Mouse (Mus musculus) forebrain, embryonic 14.5 days (tissue): ENCODE data around the gene Tmprss9. TPM values are rescaled to one million over a fixed set of nuclear protein-coding genes. Genes with fewer than 3 reads are reported as not detected.
A peak's percentile ranks its signal among the peaks of the same experiment; 100 is the strongest.
"Not testable (repeated sequence)": the region's sequence is repeated elsewhere in the genome, so short reads cannot be mapped to it uniquely, and the experiment has no call there.

Experiments used
- ATAC-seq: fragments of 200-750 bp; cut with Nextera tagmentation; 2 replicates; pipeline ENCODE4 v1.8.0; 2017; ENCODE audit warnings: mild to moderate bottlenecking, moderate library complexity
- DNase-seq: peaks from one replicate; pipeline ENCODE4 v3.0.0-alpha.2; 2015; ENCODE audit warnings: low spot score
- H3K27ac ChIP-seq: fragments of 300-500 bp; sonication (generic); 2 replicates; pipeline ENCODE4 v1.5.1; 2014; ENCODE audit warnings: low read depth, mild to moderate bottlenecking, control low read depth, low read length, moderate library complexity
- H3K27me3 ChIP-seq: fragments of 300-500 bp; sonication (generic); replicated peaks from 2 replicates; pipeline ENCODE4 v1.6.1; 2014; ENCODE audit warnings: low read length, control low read depth, mixed read lengths; ENCODE audit not compliant: control insufficient read depth, insufficient read depth
- H3K36me3 ChIP-seq: fragments of 300-500 bp; sonication (generic); 2 replicates; pipeline ENCODE4 v1.6.1; 2014; ENCODE audit warnings: low read length, control low read depth; ENCODE audit not compliant: control insufficient read depth, insufficient read depth
- H3K4me1 ChIP-seq: fragments of 300-500 bp; sonication (generic); 2 replicates; pipeline ENCODE4 v1.6.1; 2014; ENCODE audit warnings: antibody characterized with exemption, low read length, control low read depth; ENCODE audit not compliant: control insufficient read depth, insufficient read depth
- H3K4me2 ChIP-seq: fragments of 300-500 bp; sonication (generic); 2 replicates; pipeline ENCODE4 v1.6.1; 2014; ENCODE audit warnings: mild to moderate bottlenecking, control low read depth, low read length
- H3K4me3 ChIP-seq: fragments of 300-500 bp; sonication (generic); 2 replicates; pipeline ENCODE4 v1.5.1; 2014; ENCODE audit warnings: low read depth, low read length, control low read depth
- H3K9ac ChIP-seq: fragments of 300-500 bp; sonication (generic); 2 replicates; pipeline ENCODE4 v1.6.1; 2014; ENCODE audit warnings: mild to moderate bottlenecking, low read length, control low read depth, moderate library complexity
- H3K9me3 ChIP-seq: fragments of 300-500 bp; sonication (generic); replicated peaks from 2 replicates; pipeline ENCODE4 v1.6.1; 2016; ENCODE audit warnings: low read length, control low read depth, mixed read lengths; ENCODE audit not compliant: control insufficient read depth
- WGBS: fragments of 180-500 bp; shearing (Covaris S2); extraction: QIAGEN DNeasy Blood & Tissue Kit; methylation state at CpG from one replicate; pipeline ENCODE4 v1.1.7; 2014; 5-methylcytosine and 5-hydroxymethylcytosine counted together
- polyA plus RNA-seq: library from polyadenylated mRNA; unstranded; fragments of >200 nt; fragmentation: Nextera tagmentation; extraction: Ambion mirVana; gene quantifications from 2 replicates; pipeline ENCODE4 v1.2.1, GENCODE M21; 2014

Gene Tmprss9
- polyA plus RNA-seq, 1 experiment from 2014 or later, result 0.13 TPM

DNA sequence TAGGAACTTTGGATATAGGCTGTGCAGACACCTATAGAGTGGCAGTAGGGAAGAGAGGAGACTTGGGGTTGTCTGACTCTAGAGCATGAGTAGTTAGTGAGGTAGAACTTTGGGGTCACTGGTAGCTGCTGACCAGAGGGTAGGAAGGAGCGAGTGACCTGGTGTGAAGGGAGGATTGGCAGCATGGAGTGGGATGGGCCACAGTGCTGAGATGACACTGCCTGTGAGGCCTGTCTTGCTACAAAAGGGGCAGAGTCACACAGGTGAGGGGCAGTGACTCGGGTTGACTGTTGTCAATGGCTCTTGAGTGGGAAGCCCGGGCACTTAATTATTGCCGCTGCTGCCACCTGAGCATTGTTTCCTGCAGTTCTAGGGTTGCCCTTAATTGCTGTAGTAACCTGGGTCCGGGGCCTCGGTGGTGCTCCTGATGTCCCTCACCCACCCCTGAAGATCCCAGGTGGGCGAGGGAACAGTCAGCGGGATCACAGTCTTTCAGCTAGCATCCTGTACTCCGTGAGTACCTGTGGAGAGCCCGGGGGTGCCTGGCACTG lies 43.7 kb upstream of the Tmprss9 start:
- Histone ChIP-seq H3K9me3 (no peaks in the 10 kb centered on the region), H3K36me3 (peaks cover 27% of the 10 kb centered on the region), H3K27ac (no peak overlapping the region), H3K4me2 (peak overlapping the region; percentile 100), H3K9ac (peak overlapping the region; percentile 89), H3K4me1 (peaks cover 5% of the 10 kb centered on the region), H3K4me3 (peak overlapping the region; percentile 74), H3K27me3 (no peaks in the 10 kb centered on the region)
- WGBS, result 86% methylated on average over 10 of the region's 10 CpGs
- DNase-seq (no peak), ATAC-seq (no peak)

- H3K9me3 ChIP-seq, DNase-seq, ATAC-seq, H3K9ac ChIP-seq, H3K27ac ChIP-seq, H3K27me3 ChIP-seq, H3K4me1 ChIP-seq: not testable (repeated sequence)
- Histone ChIP-seq H3K36me3 (peaks cover 27% of the 10 kb centered on the region), H3K4me3 (peak overlapping the region; percentile 74; the same call in 1 of the 2 replicates), H3K4me2 (peak overlapping the region; percentile 100)
- WGBS, result 89% methylated on average over 7 of the region's 9 CpGs
These were observed 43.1 kb upstream of the Tmprss9 start for GRCm38 (mm10) chr10:80828587-80828986.

DNA sequence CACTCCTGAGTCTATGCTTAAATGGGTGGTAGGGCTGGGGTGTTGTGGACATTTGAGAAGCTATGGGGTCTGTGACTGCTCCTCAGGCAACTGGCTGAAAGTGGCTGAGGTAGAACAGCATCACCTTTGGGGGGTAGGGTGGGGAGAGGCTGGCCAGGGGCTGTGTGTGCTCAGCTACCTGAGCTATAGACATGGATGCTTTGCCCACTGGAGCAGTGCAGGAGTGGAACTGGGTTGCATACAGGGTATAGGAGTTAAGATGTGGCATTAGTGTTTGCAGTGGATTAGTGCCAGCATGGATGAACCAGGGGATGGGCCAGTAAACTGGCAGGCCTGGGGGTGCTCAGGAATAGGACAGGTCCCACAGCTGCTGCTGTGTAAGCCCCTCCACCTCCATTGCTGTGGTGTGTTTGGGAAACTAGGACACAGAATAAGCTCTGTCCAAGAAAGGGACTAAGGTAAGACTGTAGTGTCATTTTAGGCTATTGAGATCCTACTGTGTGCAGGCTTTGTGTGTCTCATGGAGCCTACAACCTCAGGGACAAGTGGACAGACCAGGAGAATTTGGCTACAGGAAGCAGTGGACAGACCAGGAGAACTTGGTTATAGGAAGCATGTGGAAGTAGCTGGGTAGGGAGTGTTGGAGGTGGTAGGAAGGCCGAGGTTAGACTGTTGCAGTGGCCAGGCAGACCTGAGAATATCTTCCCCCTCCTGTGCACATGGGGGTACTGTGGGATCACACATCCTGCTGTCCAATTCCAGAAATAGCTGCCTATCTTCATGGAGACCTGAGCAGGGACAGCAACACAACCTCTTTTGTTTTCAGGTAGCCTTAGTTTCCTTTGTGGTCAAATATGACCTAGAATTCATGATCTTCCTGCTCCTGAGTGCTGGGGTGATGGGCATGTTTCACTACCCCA lies 42.0 kb upstream of the Tmprss9 start:
- Histone ChIP-seq H3K9ac (no peak overlapping the region), H3K4me2 (no peak overlapping the region)
- WGBS, result 70% methylated on average over 1 of the region's 1 CpGs

GRCm38 (mm10) chr10:80831136-80831535 lies 40.5 kb upstream of the Tmprss9 start:
- 4% methylated on average over 9 of the region's 9 CpGs for WGBS
- Histone ChIP-seq H3K27me3 (0 out of 2 replicates have a peak, but pooled peaks cover 3% of the 10 kb centered on the region), H3K9me3 (no peaks in the 10 kb centered on the region), H3K4me3 (no peak overlapping the region), H3K36me3 (peaks cover 27% of the 10 kb centered on the region), H3K4me2 (no peak overlapping the region), H3K9ac (no peak overlapping the region), H3K4me1 (peaks cover 5% of the 10 kb centered on the region), H3K27ac (no peak overlapping the region)
- DNase-seq (peak; percentile 63), ATAC-seq (no peak)

More for the DNA sequence above, 42.0 kb upstream of the Tmprss9 start:
- DNase-seq (no peak), ATAC-seq (no peak)
- Histone ChIP-seq H3K27me3 (no peaks in the 10 kb centered on the region), H3K4me1 (peaks cover 5% of the 10 kb centered on the region), H3K27ac (no peak overlapping the region), H3K9me3 (no peaks in the 10 kb centered on the region), H3K4me3 (no peak overlapping the region), H3K36me3 (peaks cover 27% of the 10 kb centered on the region)

GRCm38 (mm10) chr10:80832818-80833217 lies 38.8 kb upstream of the Tmprss9 start:
- DNase-seq, result no peak
- peaks cover 2% of the 10 kb centered on the region for H3K4me1 ChIP-seq
- H3K27ac ChIP-seq, result no peak overlapping the region
- ATAC-seq, result no peak
- H3K4me2 ChIP-seq, result no peak overlapping the region
- peaks cover 27% of the 10 kb centered on the region for H3K36me3 ChIP-seq
- 59% methylated on average over 7 of the region's 7 CpGs for WGBS
- 0 out of 2 replicates have a peak, but pooled peaks cover 3% of the 10 kb centered on the region for H3K27me3 ChIP-seq
- H3K9me3 ChIP-seq, result no peaks in the 10 kb centered on the region
- no peak overlapping the region for H3K4me3 ChIP-seq
- no peak overlapping the region for H3K9ac ChIP-seq

- DNase-seq (no peak), ATAC-seq (no peak)
- peaks cover 6% of the 10 kb centered on the region for H3K36me3 ChIP-seq
- H3K27ac ChIP-seq, result no peak overlapping the region
- 0 out of 2 replicates have a peak, but pooled peaks cover 3% of the 10 kb centered on the region for H3K27me3 ChIP-seq
- no peak overlapping the region for H3K4me3 ChIP-seq
- no peaks in the 10 kb centered on the region for H3K4me1 ChIP-seq
- no peak overlapping the region for H3K4me2 ChIP-seq
- WGBS, result 63% methylated on average over 30 of the region's 30 CpGs
- H3K9me3 ChIP-seq, result no peaks in the 10 kb centered on the region
- no peak overlapping the region for H3K9ac ChIP-seq
These were observed 36.0 kb upstream of the Tmprss9 start for GRCm38 (mm10) chr10:80835617-80836016.

DNA sequence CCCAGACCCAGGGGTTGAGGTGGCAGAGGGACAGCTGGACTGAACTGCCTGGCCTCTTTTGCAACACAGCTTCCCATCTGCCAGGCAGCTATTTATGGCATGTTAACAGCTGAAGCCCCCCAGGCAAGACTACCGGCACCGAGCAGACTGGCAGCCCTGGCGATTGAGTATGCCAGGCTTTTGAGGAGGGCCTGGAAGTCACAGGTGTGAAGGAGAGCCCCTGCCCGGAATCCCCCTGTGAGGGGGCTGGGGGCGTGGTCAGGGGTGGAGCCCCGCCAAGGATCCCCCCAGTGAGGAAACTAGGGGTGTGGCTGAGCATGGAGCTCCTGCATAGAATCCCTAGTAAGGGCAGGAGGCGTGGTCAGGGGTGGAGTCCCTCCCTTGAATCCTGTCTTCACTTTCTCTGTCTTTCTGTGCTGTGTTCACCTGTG lies 34.7 kb upstream of the Tmprss9 start:
- no peak for DNase-seq
- ATAC-seq, result peak; percentile 34; the same call in 1 of the 2 replicates

DNA sequence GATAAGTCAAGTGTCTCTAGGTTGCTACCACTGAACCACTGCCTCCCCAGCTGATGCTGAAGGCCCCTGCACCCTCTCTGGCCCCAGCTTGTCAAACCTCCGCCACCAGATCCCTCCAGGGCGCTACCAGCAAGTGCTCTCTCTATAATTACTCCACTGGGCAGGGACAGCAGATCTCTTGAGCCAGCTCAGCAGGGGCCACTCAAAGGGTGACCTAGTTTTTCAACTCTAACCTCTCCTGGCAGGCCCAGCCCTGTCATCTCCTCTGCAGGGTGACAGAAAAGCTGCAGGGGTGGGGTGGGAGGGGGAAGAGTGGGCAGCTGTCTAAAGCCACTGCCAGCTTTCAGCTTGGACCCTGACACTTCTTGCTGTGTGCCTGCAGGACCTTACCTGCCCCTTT lies 33.8 kb upstream of the Tmprss9 start:
- no peak overlapping the region for H3K4me2 ChIP-seq
- H3K9me3 ChIP-seq, result no peaks in the 10 kb centered on the region
- DNase-seq, result no peak
- H3K27me3 ChIP-seq, result peaks cover 5% of the 10 kb centered on the region; the same call in 1 of the 2 replicates
- no peaks in the 10 kb centered on the region for H3K36me3 ChIP-seq
- no peak overlapping the region for H3K27ac ChIP-seq
- no peak overlapping the region for H3K9ac ChIP-seq
- H3K4me3 ChIP-seq, result no peak overlapping the region
- ATAC-seq, result no peak
- WGBS, result 22% methylated on average over 2 of the region's 2 CpGs
- H3K4me1 ChIP-seq, result no peaks in the 10 kb centered on the region

More for the DNA sequence above, 34.7 kb upstream of the Tmprss9 start:
- H3K36me3 ChIP-seq, result no peaks in the 10 kb centered on the region
- no peak overlapping the region for H3K4me3 ChIP-seq
- no peak overlapping the region for H3K9ac ChIP-seq
- 52% methylated on average over 7 of the region's 7 CpGs for WGBS
- H3K27me3 ChIP-seq, result 0 out of 2 replicates have a peak, but pooled peaks cover 3% of the 10 kb centered on the region
- H3K9me3 ChIP-seq, result no peaks in the 10 kb centered on the region
- H3K4me1 ChIP-seq, result no peaks in the 10 kb centered on the region
- no peak overlapping the region for H3K27ac ChIP-seq
- no peak overlapping the region for H3K4me2 ChIP-seq
